Mouse (Mus musculus) heart, embryonic 10.5 days (tissue): ENCODE data around the gene Brd9. TPM values are rescaled to one million over a fixed set of nuclear protein-coding genes. Genes with fewer than 3 reads are reported as not detected.

Source experiments
- DNase-seq: peaks from one replicate; pipeline ENCODE4 v3.0.0-alpha.2; 2017; ENCODE audit warnings: low spot score
- H3K27ac ChIP-seq: fragments of 300-500 bp; sonication (generic); 2 replicates; pipeline ENCODE4 v1.5.1; 2016; ENCODE audit warnings: mild to moderate bottlenecking
- H3K27me3 ChIP-seq: fragments of 300-500 bp; sonication (generic); 2 replicates; pipeline ENCODE4 v1.6.1; 2016; ENCODE audit warnings: mild to moderate bottlenecking; ENCODE audit not compliant: poor library complexity, insufficient read depth, severe bottlenecking
- H3K36me3 ChIP-seq: fragments of 300-500 bp; sonication (generic); 2 replicates; pipeline ENCODE4 v1.6.1; 2016; ENCODE audit warnings: mild to moderate bottlenecking, moderate library complexity
- H3K4me1 ChIP-seq: fragments of 300-500 bp; sonication (generic); 2 replicates; pipeline ENCODE4 v1.6.1; 2016; ENCODE audit warnings: mild to moderate bottlenecking
- H3K4me3 ChIP-seq: fragments of 300-500 bp; sonication (generic); 2 replicates; pipeline ENCODE4 v1.5.1; 2016; ENCODE audit warnings: mild to moderate bottlenecking, moderate library complexity
- H3K9me3 ChIP-seq: fragments of 300-500 bp; sonication (generic); 2 replicates; pipeline ENCODE4 v1.6.1; 2016; ENCODE audit warnings: mild to moderate bottlenecking, moderate library complexity
- WGBS: fragments of 180-500 bp; shearing (Covaris S2); methylation state at CpG from one replicate; pipeline ENCODE4 v1.1.7; 2016; 5-methylcytosine and 5-hydroxymethylcytosine counted together
- polyA plus RNA-seq: library from polyadenylated mRNA; unstranded; fragments of >200 nt; fragmentation: Nextera tagmentation; extraction: Ambion mirVana; gene quantifications from 2 replicates; pipeline ENCODE4 v1.2.1, GENCODE M21; 2016

Brd9 gene
- polyA plus RNA-seq, 1 experiment from 2014 or later = 38.4 TPM

DNA sequence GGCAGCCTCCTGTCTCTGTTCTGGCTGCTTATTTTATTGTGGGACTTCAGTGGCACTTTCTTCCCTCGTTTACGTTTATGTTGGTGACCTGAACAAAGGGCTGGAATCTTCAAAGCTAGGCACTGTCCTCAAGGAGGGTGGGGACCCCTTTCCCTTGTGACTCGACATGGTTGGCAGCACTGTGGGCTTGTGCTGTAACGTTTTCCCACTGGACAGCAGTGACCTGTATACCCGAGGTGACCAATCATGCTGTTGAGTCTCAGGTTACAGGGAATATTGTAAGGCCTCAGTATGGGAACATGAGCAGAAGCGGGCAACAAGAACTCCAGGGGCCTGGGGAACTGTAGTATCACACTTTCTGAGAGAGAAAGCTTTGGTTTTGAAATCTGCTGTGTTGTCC is 17.1 kb downstream of the Brd9 start:
- WGBS = 78% methylated on average over 6 of the region's 6 CpGs
- peaks cover 94% of the 10 kb centered on the region for H3K36me3 ChIP-seq
- DNase-seq = no peak
- no peak overlapping the region for H3K27ac ChIP-seq
- no peaks in the 10 kb centered on the region for H3K27me3 ChIP-seq
- no peaks in the 10 kb centered on the region for H3K9me3 ChIP-seq
- no peak overlapping the region for H3K4me3 ChIP-seq
- H3K4me1 ChIP-seq = no peaks in the 10 kb centered on the region

GRCm38 (mm10) chr13:73955531-73955930 is 17.9 kb downstream of the Brd9 start:
- WGBS = 89% methylated on average over 5 of the region's 5 CpGs
- Histone ChIP-seq H3K27ac (no peak overlapping the region), H3K4me3 (no peak overlapping the region), H3K4me1 (no peaks in the 10 kb centered on the region), H3K36me3 (peaks cover 94% of the 10 kb centered on the region), H3K9me3 (no peaks in the 10 kb centered on the region), H3K27me3 (no peaks in the 10 kb centered on the region)
- DNase-seq = no peak

GRCm38 (mm10) chr13:73960117-73960652 is 22.6 kb downstream of the Brd9 start:
- 89% methylated on average over 10 of the region's 10 CpGs for WGBS
- Histone ChIP-seq H3K4me3 (no peak overlapping the region), H3K27ac (no peak overlapping the region), H3K27me3 (no peaks in the 10 kb centered on the region), H3K9me3 (no peaks in the 10 kb centered on the region), H3K36me3 (peaks cover 67% of the 10 kb centered on the region), H3K4me1 (no peaks in the 10 kb centered on the region)
- DNase-seq = no peak

DNA sequence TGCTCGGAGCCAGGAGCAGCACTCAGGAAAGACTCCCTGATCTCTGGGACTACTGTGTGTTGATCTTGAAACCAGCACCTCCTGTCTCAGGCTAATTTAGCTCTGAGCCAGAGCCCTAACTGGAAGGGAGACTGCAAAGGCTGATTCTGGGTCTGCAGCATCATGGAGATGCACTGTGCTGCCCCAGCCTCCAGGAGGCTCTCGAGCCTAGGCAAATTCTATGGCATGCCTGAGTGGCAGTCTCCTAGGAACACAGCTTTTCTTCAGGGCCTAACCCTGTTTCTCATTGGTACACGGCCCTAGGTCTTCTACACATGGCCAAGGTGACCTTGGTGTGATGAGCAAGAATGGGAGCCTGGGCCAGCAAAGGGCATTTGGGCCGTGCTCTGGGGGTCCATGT is 23.6 kb downstream of the Brd9 start:
- Histone ChIP-seq H3K27ac (no peak overlapping the region), H3K4me3 (no peak overlapping the region), H3K27me3 (no peaks in the 10 kb centered on the region), H3K4me1 (no peaks in the 10 kb centered on the region), H3K9me3 (no peaks in the 10 kb centered on the region), H3K36me3 (peaks cover 57% of the 10 kb centered on the region)
- WGBS = 82% methylated on average over 4 of the region's 4 CpGs
- no peak for DNase-seq

- DNase-seq = no peak
- H3K27me3 ChIP-seq = no peaks in the 10 kb centered on the region
- WGBS = 84% methylated on average over 5 of the region's 5 CpGs
- H3K4me3 ChIP-seq = no peak within 1 kb of the TSS
- H3K9me3 ChIP-seq = no peaks in the 10 kb centered on the region
- H3K4me1 ChIP-seq = no peaks in the 10 kb centered on the region
- peaks cover 35% of the 10 kb centered on the region for H3K36me3 ChIP-seq
- no peak within 1 kb of the TSS for H3K27ac ChIP-seq
Observed at GRCm38 (mm10) chr13:73963551-73963950, 25.9 kb downstream of the Brd9 start, which contains the start of gene Zdhhc11. Zdhhc11 (plus strand) TSS chr13:73963851.

- Histone ChIP-seq H3K4me3 (peak overlapping the region; percentile 22; the same call in 1 of the 2 replicates), H3K36me3 (no peaks in the 10 kb centered on the region), H3K27me3 (0 out of 2 replicates have a peak, but pooled peaks cover 4% of the 10 kb centered on the region), H3K27ac (peak overlapping the region; percentile 82), H3K4me1 (peaks cover 13% of the 10 kb centered on the region), H3K9me3 (no peaks in the 10 kb centered on the region)
- WGBS = 16% methylated on average over 12 of the region's 12 CpGs
- DNase-seq = peak; percentile 92
Observed at GRCm38 (mm10) chr13:73970545-73971448, 33.2 kb downstream of the Brd9 start.

GRCm38 (mm10) chr13:73974523-73974922 is 36.9 kb downstream of the Brd9 start:
- Histone ChIP-seq H3K27ac (no peak overlapping the region), H3K4me1 (peaks cover 13% of the 10 kb centered on the region), H3K27me3 (no peaks in the 10 kb centered on the region; the same call in 1 of the 2 replicates), H3K9me3 (no peaks in the 10 kb centered on the region), H3K4me3 (no peak overlapping the region), H3K36me3 (no peaks in the 10 kb centered on the region)
- DNase-seq = no peak
- WGBS = 81% methylated on average over 3 of the region's 3 CpGs

GRCm38 (mm10) chr13:73976935-73977334 is 39.3 kb downstream of the Brd9 start:
- H3K9me3 ChIP-seq = no peaks in the 10 kb centered on the region
- no peaks in the 10 kb centered on the region for H3K4me1 ChIP-seq
- H3K27ac ChIP-seq = no peak overlapping the region
- 81% methylated on average over 5 of the region's 5 CpGs for WGBS
- H3K27me3 ChIP-seq = no peaks in the 10 kb centered on the region; the same call in 1 of the 2 replicates
- H3K36me3 ChIP-seq = no peaks in the 10 kb centered on the region
- no peak overlapping the region for H3K4me3 ChIP-seq
- DNase-seq = no peak

DNA sequence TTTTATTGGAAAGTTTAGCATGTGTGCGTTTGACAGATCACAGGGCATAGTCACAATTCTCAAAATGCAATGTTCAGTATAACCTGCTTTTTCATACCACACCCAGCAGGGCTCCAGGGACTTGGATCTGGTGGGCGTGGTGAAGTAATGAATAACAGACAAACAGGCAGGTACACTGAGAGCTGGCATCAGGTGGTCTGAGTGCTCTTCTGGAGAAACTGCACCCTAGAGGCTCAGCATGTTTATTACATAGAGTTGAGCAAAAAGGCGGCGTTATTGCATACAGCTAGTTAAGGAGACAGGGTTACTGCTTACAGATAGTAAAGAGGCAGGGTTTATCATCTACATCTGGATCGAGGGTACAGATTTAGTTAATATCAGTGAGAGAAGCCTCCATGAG is 52.7 kb downstream of the Brd9 start:
- Histone ChIP-seq H3K4me1 (peaks cover 15% of the 10 kb centered on the region), H3K27me3 (no peaks in the 10 kb centered on the region), H3K27ac (no peak overlapping the region), H3K4me3 (no peak overlapping the region), H3K36me3 (no peaks in the 10 kb centered on the region), H3K9me3 (no peaks in the 10 kb centered on the region)
- WGBS = 75% methylated on average over 5 of the region's 5 CpGs
- DNase-seq = no peak

DNA sequence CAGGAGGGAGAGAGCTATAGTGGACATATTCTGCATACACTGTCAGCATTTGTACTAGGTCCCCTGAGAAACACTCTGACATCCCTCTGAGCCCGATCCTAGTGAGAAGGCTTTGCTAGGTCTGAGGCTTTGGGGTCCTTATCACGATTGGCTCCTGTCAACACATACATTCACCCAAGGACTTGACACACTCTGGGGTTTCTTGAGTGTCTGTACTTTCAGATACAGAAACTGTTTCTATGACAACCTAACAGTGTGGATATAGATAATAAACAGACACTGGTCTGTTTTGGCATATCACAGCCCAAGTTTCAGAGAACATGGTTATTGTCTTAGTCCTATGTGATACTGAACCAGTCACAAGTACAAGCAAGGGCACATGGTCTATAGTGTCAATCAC is 53.1 kb downstream of the Brd9 start:
- peaks cover 15% of the 10 kb centered on the region for H3K4me1 ChIP-seq
- no peaks in the 10 kb centered on the region for H3K36me3 ChIP-seq
- no peak for DNase-seq
- H3K4me3 ChIP-seq = no peak overlapping the region
- 11% methylated on average over 2 of the region's 2 CpGs for WGBS
- H3K27me3 ChIP-seq = no peaks in the 10 kb centered on the region
- no peak overlapping the region for H3K27ac ChIP-seq
- no peaks in the 10 kb centered on the region for H3K9me3 ChIP-seq

DNA sequence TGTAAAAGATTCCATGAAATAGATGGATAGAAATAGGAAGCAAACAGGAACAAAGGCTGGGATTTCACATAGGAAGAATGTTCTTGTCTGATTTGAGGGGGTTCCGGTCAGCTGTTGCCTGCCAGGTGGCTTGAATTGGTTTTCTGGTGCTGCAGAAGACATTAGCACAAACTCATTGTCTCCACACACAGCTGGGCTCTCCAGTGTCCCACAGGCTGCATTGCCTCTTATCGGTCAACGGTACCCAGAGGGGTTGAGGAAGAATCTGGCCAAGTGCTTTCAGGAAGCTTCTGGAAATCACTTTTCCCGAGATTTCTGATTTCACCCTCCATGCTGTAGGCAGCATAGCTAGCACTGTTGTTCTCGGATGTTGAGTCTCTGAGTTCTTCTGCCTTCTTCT is 53.7 kb downstream of the Brd9 start:
- Histone ChIP-seq H3K9me3 (no peaks in the 10 kb centered on the region), H3K27me3 (no peaks in the 10 kb centered on the region), H3K27ac (no peak overlapping the region), H3K36me3 (no peaks in the 10 kb centered on the region), H3K4me3 (no peak overlapping the region), H3K4me1 (peaks cover 15% of the 10 kb centered on the region)
- 57% methylated on average over 5 of the region's 5 CpGs for WGBS
- DNase-seq = no peak

DNA sequence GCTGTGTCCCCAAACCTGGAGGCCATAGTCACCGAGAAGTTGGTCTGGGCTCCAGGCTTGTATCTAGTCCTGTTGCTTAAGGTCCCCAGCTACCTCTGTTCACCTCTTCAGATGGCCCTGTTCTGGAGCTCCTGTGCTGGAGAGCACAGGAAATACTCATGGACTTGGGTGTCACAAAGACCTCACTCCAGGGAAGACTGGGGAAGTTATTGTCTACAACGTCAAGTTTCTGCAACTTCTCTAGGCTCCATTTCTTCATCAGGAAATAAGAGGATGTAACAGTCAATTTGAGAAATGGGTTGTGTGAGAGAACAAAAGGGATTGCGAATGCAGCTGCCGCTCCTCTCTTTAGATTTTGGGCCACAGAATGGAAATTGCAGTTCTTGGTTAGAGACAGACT is 58.8 kb downstream of the Brd9 start:
- no peak overlapping the region for H3K4me3 ChIP-seq
- 76% methylated on average over 4 of the region's 4 CpGs for WGBS
- H3K4me1 ChIP-seq = peaks cover 3% of the 10 kb centered on the region
- no peaks in the 10 kb centered on the region for H3K36me3 ChIP-seq
- H3K27ac ChIP-seq = no peak overlapping the region
- no peaks in the 10 kb centered on the region for H3K27me3 ChIP-seq
- DNase-seq = no peak
- no peaks in the 10 kb centered on the region for H3K9me3 ChIP-seq

DNA sequence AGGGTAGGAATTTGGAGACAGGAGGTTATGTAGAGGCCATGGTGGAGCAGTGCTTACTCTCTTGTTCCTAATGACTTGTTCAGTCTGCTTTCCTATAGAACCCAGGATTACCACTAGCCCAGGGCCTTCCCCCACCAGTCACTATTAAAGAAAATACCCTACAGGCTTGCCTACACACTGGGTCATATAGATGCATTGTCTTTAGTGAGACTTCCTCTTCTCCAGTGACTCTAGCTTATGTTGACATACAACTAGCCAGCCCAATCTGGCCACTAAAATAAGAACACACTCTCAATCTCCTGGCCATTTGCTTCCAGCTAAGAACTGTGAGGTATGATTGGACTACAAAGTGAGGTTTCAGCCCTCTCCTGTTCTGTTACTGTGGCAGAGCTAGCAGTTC is 62.9 kb downstream of the Brd9 start:
- no peak for DNase-seq
- no peaks in the 10 kb centered on the region for H3K27me3 ChIP-seq
- no peaks in the 10 kb centered on the region for H3K9me3 ChIP-seq
- H3K36me3 ChIP-seq = no peaks in the 10 kb centered on the region
- no peaks in the 10 kb centered on the region for H3K4me1 ChIP-seq
- no peak overlapping the region for H3K27ac ChIP-seq
- H3K4me3 ChIP-seq = no peak overlapping the region
